Mouse (Mus musculus) olfactory bulb, adult 2 months (tissue): ENCODE measurements around the gene Rps29.
"Not testable (repeated sequence)": the region's sequence is repeated elsewhere in the genome, so short reads cannot be mapped to it uniquely, and the experiment has no call there.

Experiments
- CTCF ChIP-seq: fragments of 200-500 bp; IDR thresholded peaks from 2 replicates; pipeline ENCODE4 v1.5.1; 2012; ENCODE audit warnings: low read depth, mild to moderate bottlenecking, low read length, moderate library complexity; ENCODE audit not compliant: insufficient read depth
- POLR2A ChIP-seq: fragments of 200-500 bp; IDR thresholded peaks from 2 replicates; pipeline ENCODE4 v1.6.1; 2012; ENCODE audit warnings: mild to moderate bottlenecking, low read depth, low read length, moderate library complexity; ENCODE audit not compliant: insufficient read depth

DNA sequence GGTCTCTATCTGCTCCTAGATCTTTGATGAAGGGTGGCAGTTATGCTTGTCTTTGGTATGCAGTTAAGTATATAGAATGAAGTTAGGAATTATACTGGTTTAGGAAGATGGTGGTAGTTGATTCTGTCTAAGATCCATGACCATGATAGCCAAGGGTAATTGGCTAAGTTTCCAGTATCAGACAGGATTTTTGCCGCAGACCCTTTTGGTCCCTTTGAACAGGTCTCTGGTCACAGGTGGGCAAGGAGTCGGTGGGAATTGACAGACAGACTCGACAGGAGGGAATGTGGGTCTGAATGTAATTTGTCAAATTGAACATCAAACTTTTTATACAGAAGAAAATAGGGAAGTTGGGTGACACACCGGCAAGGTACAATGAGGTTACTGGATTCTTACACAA is 4.6 kb upstream of the Rps29 start:
- TF ChIP-seq POLR2A, CTCF: not testable (repeated sequence)
